Mouse (Mus musculus) olfactory bulb, adult 2 months (tissue): ENCODE measurements around the gene Idh3a.

Source experiments
- CTCF ChIP-seq: fragments of 200-500 bp; IDR thresholded peaks from 2 replicates; pipeline ENCODE4 v1.5.1; 2012; ENCODE audit warnings: low read depth, mild to moderate bottlenecking, low read length, moderate library complexity; ENCODE audit not compliant: insufficient read depth
- POLR2A ChIP-seq: fragments of 200-500 bp; IDR thresholded peaks from 2 replicates; pipeline ENCODE4 v1.6.1; 2012; ENCODE audit warnings: mild to moderate bottlenecking, low read depth, low read length, moderate library complexity; ENCODE audit not compliant: insufficient read depth

GRCm38 (mm10) chr9:54604131-54604654 is 18.1 kb downstream of the Idh3a start:
- no peak for TF ChIP-seq CTCF
- no peak for TF ChIP-seq POLR2A
